Mouse (Mus musculus): ENCODE measurements at regions not wholly inside any gene's neighbourhood (a gene's known extent, or its start where the extent isn't known, plus 50 kb on each side); places are given as distances from the start of the nearest gene placed in this dataset.

GRCm38 (mm10) chr2:170294657-170295056 is 133.0 kb downstream of the Bcas1 start:
- no peak for DNase-seq

- DNase-seq: no peak
Measured at GRCm38 (mm10) chr2:170291841-170292655, 135.6 kb downstream of the Bcas1 start.

GRCm38 (mm10) chr2:170289378-170289960 is 138.2 kb downstream of the Bcas1 start:
- DNase-seq: no peak

- no peak for DNase-seq
Measured at GRCm38 (mm10) chr2:170288787-170289186, 138.9 kb downstream of the Bcas1 start.

GRCm38 (mm10) chr2:170288196-170288595 is 139.4 kb downstream of the Bcas1 start:
- no peak for DNase-seq

GRCm38 (mm10) chr2:170287301-170287885 is 139.5 kb upstream of the Zfp217 start:
- DNase-seq: peak; percentile 72

- no peak for DNase-seq
Measured at GRCm38 (mm10) chr2:170286773-170287172, 138.9 kb upstream of the Zfp217 start.

- no peak for DNase-seq
Measured at GRCm38 (mm10) chr2:170282463-170282862, 134.6 kb upstream of the Zfp217 start.

- DNase-seq: no peak
Measured at GRCm38 (mm10) chr2:170281311-170282008, 133.6 kb upstream of the Zfp217 start.

- peak; percentile 45 for DNase-seq
Measured at GRCm38 (mm10) chr2:170280733-170281132, 132.8 kb upstream of the Zfp217 start.

GRCm38 (mm10) chr2:170277896-170278295 is 130.0 kb upstream of the Zfp217 start:
- peak; percentile 64 for DNase-seq

GRCm38 (mm10) chr2:170277182-170277767 is 129.4 kb upstream of the Zfp217 start:
- no peak for DNase-seq

GRCm38 (mm10) chr2:170275687-170276086 is 127.8 kb upstream of the Zfp217 start:
- no peak for DNase-seq

GRCm38 (mm10) chr2:170269926-170270577 is 122.1 kb upstream of the Zfp217 start:
- no peak for DNase-seq

- no peak for DNase-seq
Measured at GRCm38 (mm10) chr2:170268080-170268479, 120.2 kb upstream of the Zfp217 start.

- DNase-seq: peak; percentile 49
Measured at GRCm38 (mm10) chr2:170267152-170267551, 119.2 kb upstream of the Zfp217 start.

- peak; percentile 59 for DNase-seq
Measured at GRCm38 (mm10) chr2:170266407-170267101, 118.7 kb upstream of the Zfp217 start.

- no peak for DNase-seq
Measured at GRCm38 (mm10) chr2:170263594-170263993, 115.7 kb upstream of the Zfp217 start.

- DNase-seq: no peak
Measured at GRCm38 (mm10) chr2:170261191-170261590, 113.3 kb upstream of the Zfp217 start.

- DNase-seq: no peak
Measured at GRCm38 (mm10) chr2:170259662-170260457, 112.0 kb upstream of the Zfp217 start.

GRCm38 (mm10) chr2:170258367-170258766 is 110.5 kb upstream of the Zfp217 start:
- peak; percentile 78 for DNase-seq

Data from kidney, postnatal 10 days (tissue).